Mouse (Mus musculus) gastrocnemius, adult 2 months (tissue): ENCODE results near the gene 4930432K21Rik. TPM values are rescaled to one million over a fixed set of nuclear protein-coding genes. Genes with fewer than 3 reads are reported as not detected.

Experiments used
- DNase-seq: peaks from one replicate; pipeline ENCODE4 v3.0.0; 2022
- H3K27ac ChIP-seq: fragments of 200-600 bp; 2 replicates; pipeline ENCODE4 v1.8.1; 2022; ENCODE audit warnings: mild to moderate bottlenecking
- H3K4me3 ChIP-seq: fragments of 200-600 bp; 2 replicates; pipeline ENCODE4 v1.8.1; 2022; ENCODE audit warnings: mild to moderate bottlenecking, moderate library complexity
- CTCF ChIP-seq: fragments of 200-600 bp; IDR thresholded peaks from 2 replicates; pipeline ENCODE4 v1.8.1; 2022; ENCODE audit warnings: antibody characterized with exemption, mild to moderate bottlenecking, moderate library complexity
- intact Hi-C: fragments of 180-260 bp; cut with DNase I; formaldehyde crosslinking; loops from one replicate; pipeline ENCODE4 v1.15.1; 2025
- total RNA-seq, 2 experiments: library from RNA; stranded (reverse); gene quantifications; 2 replicates each; pipeline ENCODE4 v1.2.3; 2021

Gene 4930432K21Rik
- total RNA-seq, 2 experiments from 2014 or later = 0.28 to 0.50 TPM

DNA sequence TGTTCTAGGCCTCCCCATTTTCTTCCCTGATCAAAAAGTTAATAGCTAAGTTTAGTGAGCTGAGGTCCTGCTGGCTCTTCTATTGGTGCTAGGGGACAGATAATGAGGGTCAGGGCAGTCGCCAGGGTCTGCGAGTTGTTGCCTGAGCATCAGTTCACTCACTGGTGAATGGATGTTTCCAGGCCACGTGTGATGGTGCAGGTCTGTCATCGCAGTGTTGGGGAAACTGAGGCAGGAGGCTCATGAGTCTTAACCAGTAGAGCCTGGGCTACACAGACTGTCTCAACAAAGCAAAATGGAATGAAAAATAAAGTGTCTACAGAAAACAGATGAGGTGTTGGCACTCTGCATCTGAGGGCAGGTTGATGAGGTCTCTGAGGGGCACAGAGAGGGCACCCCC lies 51.0 kb downstream of the 4930432K21Rik start:
- no peak for DNase-seq

DNA sequence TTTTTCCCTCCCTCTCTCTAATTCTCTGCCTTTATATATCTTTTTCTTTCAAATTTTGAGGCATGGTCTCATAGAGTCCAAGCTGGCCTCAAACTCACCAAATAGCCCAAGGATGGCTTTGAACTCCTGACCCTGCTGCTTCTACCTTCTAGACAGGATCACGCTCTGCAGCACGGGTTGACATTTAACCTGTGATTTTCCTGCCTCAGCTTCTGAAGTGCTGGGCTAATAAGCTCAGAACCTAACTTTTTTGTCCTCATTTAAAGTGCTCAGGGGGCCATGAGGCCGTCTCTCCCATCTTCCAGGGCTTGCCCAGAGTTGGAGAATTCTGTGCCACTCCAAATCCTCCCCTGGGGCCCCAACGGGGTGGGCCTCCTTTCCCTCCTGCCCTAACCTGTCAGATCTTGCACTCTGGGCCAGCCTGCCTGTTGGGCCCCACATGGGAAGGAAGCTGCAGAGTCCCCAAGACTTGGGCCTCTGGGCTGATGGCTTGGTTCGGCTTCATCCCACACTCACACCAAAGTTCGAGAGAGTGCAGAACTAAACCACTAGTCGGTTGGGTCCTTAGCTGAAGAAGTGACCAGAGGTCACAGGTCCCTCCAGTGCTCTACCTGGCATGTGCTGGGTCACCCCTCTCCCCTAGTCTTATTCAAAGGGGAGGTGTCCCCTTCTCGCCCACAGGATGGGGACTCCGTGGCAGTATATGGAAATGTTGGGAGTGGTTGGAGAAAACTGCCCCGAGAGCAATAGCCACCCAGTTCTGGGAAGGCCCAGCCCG lies 51.7 kb downstream of the 4930432K21Rik start:
- no peak for DNase-seq
- H3K27ac ChIP-seq = peak overlapping the region; percentile 97
- peak overlapping the region; percentile 96 for H3K4me3 ChIP-seq
- intact Hi-C loops = no loop called here
- TF ChIP-seq CTCF = no peak

More for the DNA sequence above, 51.0 kb downstream of the 4930432K21Rik start:
- Histone ChIP-seq H3K4me3 (peak overlapping the region; percentile 75), H3K27ac (peak overlapping the region; percentile 97)
- no peak for TF ChIP-seq CTCF
- intact Hi-C loops = no loop called here

- peak; percentile 43 for DNase-seq
- intact Hi-C loops = no loop called here
- TF ChIP-seq CTCF = no peak
- Histone ChIP-seq H3K4me3 (peak overlapping the region; percentile 96), H3K27ac (peak overlapping the region; percentile 97)
These were observed 52.3 kb downstream of the 4930432K21Rik start for GRCm38 (mm10) chr8:84200126-84200555.

GRCm38 (mm10) chr8:84200652-84201544 lies 53.1 kb downstream of the 4930432K21Rik start:
- peak overlapping the region; percentile 97 for H3K27ac ChIP-seq
- intact Hi-C loops = no loop called here
- peak overlapping the region; percentile 96 for H3K4me3 ChIP-seq
- TF ChIP-seq CTCF = no peak
- DNase-seq = peak; percentile 93

DNA sequence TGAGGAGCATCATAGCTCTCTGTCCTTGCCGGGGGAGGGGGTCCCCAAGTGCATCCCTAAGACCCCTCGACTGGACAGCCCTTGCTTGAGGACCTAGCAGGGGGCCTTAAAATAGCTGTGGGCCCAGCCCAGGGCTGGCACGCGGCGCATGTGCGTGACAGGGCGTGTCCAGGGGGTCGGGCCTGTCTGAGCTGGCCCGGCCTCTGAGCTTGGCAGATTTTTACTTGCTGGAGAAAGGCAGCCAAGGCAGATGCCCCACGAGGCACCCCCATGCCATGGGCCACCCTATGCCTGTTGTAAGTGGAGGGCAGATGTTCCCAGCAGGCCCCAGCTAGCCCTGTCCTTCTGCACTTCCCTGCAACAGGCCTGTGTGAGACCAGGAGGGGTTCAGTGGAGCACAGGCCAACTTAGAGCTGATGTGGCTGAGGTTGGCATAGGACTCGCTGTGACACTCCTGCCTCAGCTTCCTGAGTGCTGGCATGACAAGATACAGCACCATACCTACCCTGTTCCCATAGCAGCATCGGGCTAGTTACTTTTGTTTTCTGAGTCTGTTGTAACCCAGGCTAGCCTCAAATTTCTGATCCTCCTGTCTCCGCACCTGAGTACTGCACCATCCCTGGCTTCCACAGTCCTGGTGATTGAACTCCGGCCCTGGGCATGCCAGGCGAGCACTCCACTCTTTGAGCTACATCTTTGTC lies 53.9 kb downstream of the 4930432K21Rik start:
- H3K27ac ChIP-seq = peak overlapping the region; percentile 97
- intact Hi-C loops = no loop called here
- DNase-seq = peak; percentile 92
- H3K4me3 ChIP-seq = peak overlapping the region; percentile 96
- TF ChIP-seq CTCF = no peak

- intact Hi-C loops = no loop called here
- Histone ChIP-seq H3K4me3 (peak overlapping the region; percentile 96), H3K27ac (peak overlapping the region; percentile 97)
- TF ChIP-seq CTCF = no peak
- peak; percentile 80 for DNase-seq
These were observed 54.6 kb downstream of the 4930432K21Rik start for GRCm38 (mm10) chr8:84202466-84202865.

GRCm38 (mm10) chr8:84202938-84203917 lies 55.4 kb downstream of the 4930432K21Rik start:
- TF ChIP-seq CTCF = no peak
- Histone ChIP-seq H3K4me3 (peak overlapping the region; percentile 96), H3K27ac (peak overlapping the region; percentile 97)
- peak; percentile 93 for DNase-seq
- intact Hi-C loops = no loop called here

DNA sequence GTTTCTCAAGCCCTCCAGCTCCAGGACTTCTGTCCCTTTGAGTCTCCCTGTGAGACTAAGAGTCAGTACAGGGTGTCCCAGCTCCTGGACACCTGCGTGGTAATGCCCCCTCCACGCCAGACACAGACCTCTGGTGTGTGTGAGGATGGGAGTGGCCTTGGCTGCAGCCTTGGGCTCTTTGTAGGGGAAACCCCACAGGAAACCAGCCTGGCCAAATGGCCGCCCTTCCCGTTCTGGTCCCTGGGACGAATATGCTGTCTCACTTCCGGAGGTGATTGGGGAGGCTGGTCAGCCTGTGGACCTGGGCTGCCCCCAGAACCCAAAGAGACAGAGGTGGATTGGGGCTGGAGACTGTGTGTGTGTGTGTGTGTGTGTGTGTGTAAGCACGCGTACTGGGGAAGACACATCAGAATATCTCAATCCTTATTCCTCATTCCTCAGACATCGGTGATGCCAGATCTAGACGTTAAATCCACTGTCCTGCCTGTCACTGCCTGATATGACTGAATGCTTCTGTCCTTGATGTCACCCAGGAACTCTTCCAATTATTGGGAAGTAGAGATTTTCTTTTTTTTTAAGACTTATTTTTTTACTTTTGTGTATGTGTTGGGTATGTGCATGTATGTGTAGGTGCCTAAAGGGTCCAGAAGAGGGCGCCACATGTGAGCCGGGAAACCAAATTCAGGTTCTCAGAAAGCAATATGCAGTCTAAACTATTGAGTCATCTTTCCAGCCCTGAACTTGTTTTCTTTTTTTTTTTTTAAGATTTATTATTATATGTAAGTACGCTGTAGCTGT lies 56.3 kb downstream of the 4930432K21Rik start:
- peak; percentile 88 for DNase-seq
- intact Hi-C loops = no loop called here
- peak overlapping the region; percentile 97 for H3K27ac ChIP-seq
- H3K4me3 ChIP-seq = peak overlapping the region; percentile 96
- peak; percentile 59 for TF ChIP-seq CTCF

- intact Hi-C loops = no loop called here
- DNase-seq = no peak
These were observed 57.2 kb downstream of the 4930432K21Rik start for GRCm38 (mm10) chr8:84205073-84205472.

DNA sequence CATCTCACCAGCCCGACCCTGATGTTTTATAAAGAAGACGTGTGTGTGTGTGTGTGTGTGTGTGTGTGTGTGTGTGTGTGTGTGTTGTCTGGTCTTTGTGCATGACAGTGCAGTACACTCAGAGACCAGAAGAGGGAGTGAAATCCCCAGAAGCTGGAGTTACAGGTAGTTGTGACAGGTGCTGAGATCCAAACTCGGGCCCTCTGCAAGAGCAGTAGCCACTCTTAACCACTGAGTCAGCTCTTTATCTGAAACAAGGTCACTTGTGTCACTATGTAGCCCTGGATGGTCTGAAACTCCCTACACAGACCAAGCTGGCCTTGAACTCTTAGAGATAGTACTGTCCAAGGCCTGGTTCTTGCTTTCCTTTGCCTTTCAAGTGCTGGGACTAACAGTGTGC lies 58.8 kb downstream of the 4930432K21Rik start:
- intact Hi-C loops = no loop called here
- no peak for TF ChIP-seq CTCF
- Histone ChIP-seq H3K4me3 (no peak overlapping the region), H3K27ac (peak overlapping the region; percentile 80)
- DNase-seq = no peak

More at GRCm38 (mm10) chr8:84205073-84205472, 57.2 kb downstream of the 4930432K21Rik start:
- H3K27ac ChIP-seq = peak overlapping the region; percentile 97
- peak overlapping the region; percentile 96 for H3K4me3 ChIP-seq
- no peak for TF ChIP-seq CTCF
